Mouse (Mus musculus): ENCODE measurements around the gene Rpp30.

The Rpp30 gene

GRCm38 (mm10) chr19:36128440-36128839 is 44.9 kb downstream of the Rpp30 start:
- DNase-seq (ENCODE audit: inconsistent ontology term) = no peak

- DNase-seq (ENCODE audit: inconsistent ontology term) = peak; percentile 76
Measured at GRCm38 (mm10) chr19:36129213-36129612, 45.7 kb downstream of the Rpp30 start.

DNA sequence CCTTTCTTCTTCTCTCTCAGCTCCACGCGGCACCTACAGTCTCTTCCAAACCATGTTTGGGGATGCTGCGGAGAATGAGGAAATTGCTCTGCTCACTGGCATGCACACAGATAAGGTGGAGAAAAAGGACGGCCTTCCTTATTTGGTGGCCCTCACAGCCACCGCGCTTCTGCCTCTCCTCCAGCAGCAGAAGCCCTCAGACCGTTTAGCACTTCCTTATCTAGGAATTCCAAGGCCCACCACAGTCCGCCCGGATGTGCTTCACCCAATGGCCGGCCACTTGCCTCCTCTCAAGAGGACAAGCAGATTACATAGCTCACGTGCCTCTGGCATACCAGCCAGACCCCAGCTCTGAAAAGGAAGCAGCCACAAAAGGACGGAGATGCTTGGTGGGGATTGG is 46.1 kb downstream of the Rpp30 start:
- no peak for DNase-seq (ENCODE audit: inconsistent ontology term)

GRCm38 (mm10) chr19:36130181-36130580 is 46.7 kb downstream of the Rpp30 start:
- no peak for DNase-seq (ENCODE audit: inconsistent ontology term)

- no peak for DNase-seq (ENCODE audit: inconsistent ontology term)
Measured at GRCm38 (mm10) chr19:36131990-36132389, 48.5 kb downstream of the Rpp30 start.

- DNase-seq (ENCODE audit: inconsistent ontology term) = no peak
Measured at GRCm38 (mm10) chr19:36133064-36133463, 49.5 kb downstream of the Rpp30 start.

DNA sequence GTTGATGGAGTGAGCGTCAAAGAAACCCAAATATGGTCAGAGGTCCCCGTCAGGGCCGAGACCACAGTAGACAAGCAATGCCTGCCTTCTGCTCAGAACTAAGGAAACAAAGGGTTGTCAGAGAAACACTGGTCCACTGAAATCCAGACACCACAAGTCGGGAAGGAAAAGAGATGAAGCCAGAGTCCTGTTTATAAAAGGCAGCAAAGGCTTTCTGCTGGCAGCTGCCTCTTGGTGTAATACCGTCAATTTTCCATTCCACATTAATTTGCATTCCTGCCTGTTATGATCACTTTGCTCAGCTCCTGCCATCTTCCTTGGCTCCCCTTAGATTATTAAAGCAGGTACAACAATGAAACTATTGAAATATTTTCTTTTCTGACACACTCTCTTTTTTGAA is 50.2 kb downstream of the Rpp30 start:
- DNase-seq (ENCODE audit: inconsistent ontology term) = peak; percentile 77

GRCm38 (mm10) chr19:36143571-36143970 is 60.1 kb downstream of the Rpp30 start:
- peak; percentile 94 for DNase-seq (ENCODE audit: inconsistent ontology term)

DNA sequence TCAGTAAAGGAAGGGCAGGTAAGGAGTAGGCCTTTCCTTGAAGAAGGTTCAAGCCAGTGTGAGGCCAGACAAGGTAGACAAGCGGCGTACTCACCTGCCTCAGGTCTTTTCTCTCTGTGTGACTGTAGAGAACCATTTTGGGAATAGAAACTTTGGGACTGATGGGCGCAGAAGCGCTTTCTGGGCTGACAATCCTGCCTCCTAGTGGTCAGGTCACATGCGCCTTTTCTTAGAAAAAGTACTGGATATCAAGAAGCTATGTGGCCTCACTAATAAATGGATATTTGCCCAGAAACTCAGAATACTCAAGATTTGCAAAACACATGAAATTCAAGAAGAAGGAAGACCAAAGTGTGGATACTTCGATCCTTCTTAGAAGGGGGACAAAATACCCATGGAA is 65.1 kb downstream of the Rpp30 start:
- no peak for DNase-seq (ENCODE audit: inconsistent ontology term)

GRCm38 (mm10) chr19:36150241-36151007 is 66.9 kb downstream of the Rpp30 start:
- DNase-seq (ENCODE audit: inconsistent ontology term) = peak; percentile 38

Data from Muller cell, postnatal 12 days (primary cell).